23 mouse cellular contexts compared by ENCODE assay signal in the genomic region with DNA sequence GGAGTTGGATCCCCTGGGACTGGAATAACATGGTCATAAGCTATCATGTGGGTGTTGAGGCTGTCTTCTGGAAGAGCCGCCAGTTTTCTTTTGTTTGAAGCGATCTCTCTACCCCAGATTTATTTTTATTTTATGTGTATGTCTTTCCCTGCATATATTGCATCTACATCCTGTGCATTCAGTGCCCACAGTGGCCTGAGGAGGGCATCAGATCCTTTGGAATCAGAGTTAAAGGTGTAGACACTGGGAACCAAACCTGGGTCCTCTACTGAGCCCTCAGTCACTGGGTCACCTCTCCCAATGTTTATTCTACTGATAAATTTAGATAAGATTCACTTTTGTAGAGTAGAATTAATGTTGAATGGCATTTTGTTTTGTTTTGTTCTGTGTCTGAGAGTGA. TPM values are rescaled to one million over a fixed set of nuclear protein-coding genes. Genes with fewer than 3 reads are reported as not detected.
A peak's percentile ranks its signal among the peaks of the same experiment; 100 is the strongest.
DNase-seq lines count a peak whose midpoint lies in the region; ATAC-seq and TF ChIP-seq lines count a peak whose summit lies in the region.
"Had no signal": no experiment of that assay in that cellular context is flagged by ENCODE, and none has a peak within 500 bp of the region (broad histone marks: within the 10 kb centered on the region; RNA-seq: fewer than 3 reads in every experiment).

No protein-coding gene starts in this region.

- no peak for TF ChIP-seq EP300 in lung, postnatal 0 days (IDR thresholded peaks at IDR 0.05)

- H3K27ac ChIP-seq in forebrain, postnatal 0 days (ENCODE audit: low read depth, low read length), result no peak overlapping the region
- H3K27ac ChIP-seq in forebrain, embryonic 15.5 days (replicated peaks), result no peak overlapping the region
- no peak overlapping the region for H3K27ac ChIP-seq in kidney, postnatal 0 days
- no peak overlapping the region for H3K27ac ChIP-seq in lung, postnatal 0 days (ENCODE audit: low read length)
- H3K27ac ChIP-seq: embryonic facial prominence, embryonic 12.5 days; forebrain, embryonic 13.5 days; hindbrain, embryonic 13.5 days; kidney, embryonic 15.5 days; neural tube, embryonic 12.5 days had no signal

- WGBS in forebrain, postnatal 0 days, result 99% methylated on average over 2 of the region's 2 CpGs
- WGBS in forebrain, embryonic 15.5 days, result 96% methylated on average over 2 of the region's 2 CpGs
- 96% methylated on average over 2 of the region's 2 CpGs for WGBS in kidney, postnatal 0 days
- whole genome bisulfite sequencing in lung, postnatal 0 days, result 92% methylated on average over 2 of the region's 2 CpGs

- H3K4me2 ChIP-seq in forebrain, postnatal 0 days (ENCODE audit: low read depth), result no peak overlapping the region
- H3K4me2 ChIP-seq in forebrain, embryonic 15.5 days (replicated peaks), result no peak overlapping the region
- no peak overlapping the region for H3K4me2 ChIP-seq in kidney, postnatal 0 days (ENCODE audit: low read length)
- no peak overlapping the region for H3K4me2 ChIP-seq in lung, postnatal 0 days (replicated peaks; ENCODE audit: low read depth, low read length)
- H3K4me2 ChIP-seq: embryonic facial prominence, embryonic 12.5 days; forebrain, embryonic 13.5 days; heart, embryonic 11.5 days; hindbrain, embryonic 13.5 days; kidney, embryonic 15.5 days; neural tube, embryonic 12.5 days had no signal

- no peak overlapping the region for H3K9ac ChIP-seq in forebrain, postnatal 0 days
- H3K9ac ChIP-seq in forebrain, embryonic 15.5 days (replicated peaks), result no peak overlapping the region
- no peak overlapping the region for H3K9ac ChIP-seq in kidney, postnatal 0 days (ENCODE audit: low read depth, low read length)
- no peak overlapping the region for H3K9ac ChIP-seq in lung, postnatal 0 days (replicated peaks; ENCODE audit: low read depth)
- H3K9ac ChIP-seq: embryonic facial prominence, embryonic 12.5 days; forebrain, embryonic 13.5 days; hindbrain, embryonic 13.5 days; kidney, embryonic 15.5 days; neural tube, embryonic 12.5 days had no signal

- no peaks in the 10 kb centered on the region for H3K27me3 ChIP-seq in forebrain, postnatal 0 days (ENCODE audit: insufficient read depth, low read length)
- no peaks in the 10 kb centered on the region for H3K27me3 ChIP-seq in forebrain, embryonic 15.5 days
- no peaks in the 10 kb centered on the region for H3K27me3 ChIP-seq in kidney, postnatal 0 days (ENCODE audit: insufficient read depth, low read length)
- H3K27me3 ChIP-seq in lung, postnatal 0 days (replicated peaks; ENCODE audit: insufficient read depth, low read length), result no peaks in the 10 kb centered on the region
- H3K27me3 ChIP-seq: embryonic facial prominence, embryonic 12.5 days; forebrain, embryonic 13.5 days; hindbrain, embryonic 13.5 days; kidney, embryonic 15.5 days; megakaryocyte, embryonic 14.5 days; neural tube, embryonic 12.5 days had no signal

- H3K9me3 ChIP-seq in forebrain, postnatal 0 days (ENCODE audit: low read length), result no peaks in the 10 kb centered on the region
- no peaks in the 10 kb centered on the region for H3K9me3 ChIP-seq in forebrain, embryonic 15.5 days
- H3K9me3 ChIP-seq in kidney, postnatal 0 days (replicated peaks; ENCODE audit: low read length), result no peaks in the 10 kb centered on the region
- no peaks in the 10 kb centered on the region for H3K9me3 ChIP-seq in lung, postnatal 0 days (ENCODE audit: low read length)
- H3K9me3 ChIP-seq: embryonic facial prominence, embryonic 12.5 days; forebrain, embryonic 13.5 days; hindbrain, embryonic 13.5 days; kidney, embryonic 15.5 days; megakaryocyte, embryonic 14.5 days; neural tube, embryonic 12.5 days had no signal

- no peaks in the 10 kb centered on the region for H3K4me1 ChIP-seq in forebrain, postnatal 0 days (ENCODE audit: insufficient read depth)
- H3K4me1 ChIP-seq in forebrain, embryonic 15.5 days, result no peaks in the 10 kb centered on the region
- H3K4me1 ChIP-seq in kidney, postnatal 0 days (replicated peaks; ENCODE audit: insufficient read depth, low read length), result no peaks in the 10 kb centered on the region
- H3K4me1 ChIP-seq in lung, postnatal 0 days (ENCODE audit: insufficient read depth, low read depth, low read length), result no peaks in the 10 kb centered on the region
- H3K4me1 ChIP-seq: embryonic facial prominence, embryonic 12.5 days; forebrain, embryonic 13.5 days; hindbrain, embryonic 13.5 days; kidney, embryonic 15.5 days; neural tube, embryonic 12.5 days had no signal

- H3K4me3 ChIP-seq in forebrain, postnatal 0 days (ENCODE audit: low read depth, low read length), result no peak overlapping the region
- H3K4me3 ChIP-seq in forebrain, embryonic 15.5 days, result no peak overlapping the region
- no peak overlapping the region for H3K4me3 ChIP-seq in kidney, postnatal 0 days (replicated peaks; ENCODE audit: low read depth, low read length)
- no peak overlapping the region for H3K4me3 ChIP-seq in lung, postnatal 0 days (ENCODE audit: low read depth, low read length)
- H3K4me3 ChIP-seq: embryonic facial prominence, embryonic 12.5 days; erythroblast, embryonic 14.5 days; forebrain, embryonic 13.5 days; hindbrain, embryonic 13.5 days; kidney, embryonic 15.5 days; megakaryocyte, embryonic 14.5 days; neural tube, embryonic 12.5 days had no signal

- H3K36me3 ChIP-seq in forebrain, postnatal 0 days (ENCODE audit: insufficient read depth), result peaks cover 42% of the 10 kb centered on the region
- peaks cover 56% of the 10 kb centered on the region for H3K36me3 ChIP-seq in forebrain, embryonic 15.5 days
- peaks cover 38% of the 10 kb centered on the region for H3K36me3 ChIP-seq in kidney, postnatal 0 days (ENCODE audit: insufficient read depth, low read length)
- peaks cover 23% of the 10 kb centered on the region for H3K36me3 ChIP-seq in lung, postnatal 0 days (ENCODE audit: insufficient read depth, low read length)

- TF ChIP-seq CTCF in forebrain, postnatal 0 days (IDR thresholded peaks at IDR 0.05; ENCODE audit: low read depth), result peak; percentile 11; the same call in 1 of the 2 replicates
- TF ChIP-seq CTCF in kidney, postnatal 0 days (IDR thresholded peaks at IDR 0.05; ENCODE audit: low read depth), result peak; percentile 21; the same call in 1 of the 2 replicates
- peak; percentile 30 for TF ChIP-seq CTCF in lung, postnatal 0 days (IDR thresholded peaks at IDR 0.05)
- TF ChIP-seq CTCF in brain, embryonic 14.5 days (IDR thresholded peaks at IDR 0.05; ENCODE audit: borderline replicate concordance, extremely low read depth, insufficient read depth, insufficient read length), result peak; percentile 4; the same call in 1 of the 2 replicates

- no peak for DNase-seq in forebrain, postnatal 0 days
- DNase-seq in kidney, postnatal 0 days (ENCODE audit: low spot score), result no peak
- DNase-seq in kidney, postnatal 14 days, result no peak
- no peak for DNase-seq in lung, postnatal 0 days (ENCODE audit: low spot score)
- DNase-seq in lung, adult 18-20 months, result no peak
- DNase-seq in brain, embryonic 14.5 days (ENCODE audit: low read depth), result no peak
- DNase-seq in urinary bladder, adult 18-20 months (ENCODE audit: low spot score in 2 of 2), result no peak
- DNase-seq: adrenal gland, postnatal 10 days; cerebellum, adult 9-11 months; heart, postnatal 10 days; left cerebral cortex, postnatal 4 days; lung, postnatal 14 days; thymus, postnatal 14 days had no signal

- ATAC-seq in forebrain, postnatal 0 days, result no peak
- ATAC-seq in forebrain, embryonic 15.5 days (replicated peaks), result no peak
- ATAC-seq in kidney, postnatal 0 days (replicated peaks; ENCODE audit: low FRiP score, low read depth), result no peak
- no peak for ATAC-seq in lung, postnatal 0 days
- ATAC-seq: CD4-positive, CD25-positive, alpha-beta regulatory T cell, adult 4 months; forebrain, embryonic 13.5 days had no signal

- no peak for TF ChIP-seq POLR2A in brain, embryonic 14.5 days (IDR thresholded peaks at IDR 0.05; ENCODE audit: borderline replicate concordance, extremely low read depth, insufficient read depth, insufficient read length, poor library complexity, severe bottlenecking)

RNA-seq across cellular contexts. Expression of a gene that starts 9.7 kb away (rescaled TPM):
- 270 and 295 TPM in 2 replicates for total RNA-seq in forebrain, postnatal 0 days (2014; rRNA removed)
- 356 and 373 TPM in 2 replicates for polyA plus RNA-seq in forebrain, postnatal 0 days (2015; fragmentation: Nextera tagmentation; extraction: Ambion mirVana)
- 236 and 242 TPM in 2 replicates for polyA plus RNA-seq in forebrain, embryonic 15.5 days (2015; fragmentation: Nextera tagmentation; extraction: Ambion mirVana)
- polyA plus RNA-seq in kidney, postnatal 0 days (2015; fragmentation: Nextera tagmentation; extraction: Ambion mirVana), result 447 and 473 TPM in 2 replicates
- polyA plus RNA-seq in lung, postnatal 0 days (2015; fragmentation: Nextera tagmentation; extraction: Ambion mirVana), result 508 and 522 TPM in 2 replicates
- 247 and 265 TPM in 2 replicates for polyA plus RNA-seq in brain, embryonic 14.5 days (2012; rRNA removed)

RNA-seq across cellular contexts. Expression of a gene that starts 43.9 kb away (rescaled TPM):
- total RNA-seq in forebrain, postnatal 0 days (2014; rRNA removed), result 72.6 and 101 TPM in 2 replicates
- polyA plus RNA-seq in forebrain, postnatal 0 days (2015; fragmentation: Nextera tagmentation; extraction: Ambion mirVana), result 52.8 and 59.4 TPM in 2 replicates
- polyA plus RNA-seq in forebrain, embryonic 15.5 days (2015; fragmentation: Nextera tagmentation; extraction: Ambion mirVana), result 68.4 and 73.8 TPM in 2 replicates
- polyA plus RNA-seq in kidney, postnatal 0 days (2015; fragmentation: Nextera tagmentation; extraction: Ambion mirVana), result 80.4 and 85.0 TPM in 2 replicates
- 59.5 and 61.2 TPM in 2 replicates for polyA plus RNA-seq in lung, postnatal 0 days (2015; fragmentation: Nextera tagmentation; extraction: Ambion mirVana)
- 60.6 and 67.6 TPM in 2 replicates for polyA plus RNA-seq in brain, embryonic 14.5 days (2012; rRNA removed)

RNA-seq across cellular contexts. Expression of a gene that starts 44.0 kb away (rescaled TPM):
- 27.1 and 30.3 TPM in 2 replicates for total RNA-seq in forebrain, postnatal 0 days (2014; rRNA removed)
- polyA plus RNA-seq in forebrain, postnatal 0 days (2015; fragmentation: Nextera tagmentation; extraction: Ambion mirVana), result 25.8 and 32.2 TPM in 2 replicates
- 51.0 and 51.4 TPM in 2 replicates for polyA plus RNA-seq in forebrain, embryonic 15.5 days (2015; fragmentation: Nextera tagmentation; extraction: Ambion mirVana)
- polyA plus RNA-seq in kidney, postnatal 0 days (2015; fragmentation: Nextera tagmentation; extraction: Ambion mirVana), result 26.4 and 27.9 TPM in 2 replicates
- polyA plus RNA-seq in lung, postnatal 0 days (2015; fragmentation: Nextera tagmentation; extraction: Ambion mirVana), result 17.5 and 18.0 TPM in 2 replicates
- 38.5 and 40.5 TPM in 2 replicates for polyA plus RNA-seq in brain, embryonic 14.5 days (2012; rRNA removed)

RNA-seq across cellular contexts. Expression of a gene that starts 51.1 kb away (rescaled TPM):
- total RNA-seq in forebrain, postnatal 0 days (2014; rRNA removed), result 10.8 and 13.2 TPM in 2 replicates
- 17.2 and 22.7 TPM in 2 replicates for polyA plus RNA-seq in forebrain, postnatal 0 days (2015; fragmentation: Nextera tagmentation; extraction: Ambion mirVana)
- 18.7 and 23.4 TPM in 2 replicates for polyA plus RNA-seq in forebrain, embryonic 15.5 days (2015; fragmentation: Nextera tagmentation; extraction: Ambion mirVana)
- 25.6 and 26.8 TPM in 2 replicates for polyA plus RNA-seq in kidney, postnatal 0 days (2015; fragmentation: Nextera tagmentation; extraction: Ambion mirVana)
- 2.0 and 2.5 TPM in 2 replicates for polyA plus RNA-seq in lung, postnatal 0 days (2015; fragmentation: Nextera tagmentation; extraction: Ambion mirVana)
- polyA plus RNA-seq in brain, embryonic 14.5 days (2012; rRNA removed), result 14.4 and 16.6 TPM in 2 replicates
